Mouse (Mus musculus) erythroblast, embryonic 14.5 days (primary cell): ENCODE results near the gene Ric8a.

ENCODE experiments used
- GATA1 ChIP-seq: IDR thresholded peaks from 2 replicates; pipeline ENCODE4 v1.6.1; 2012; ENCODE audit warnings: low read length, inconsistent platforms, mixed read lengths
- TAL1 ChIP-seq: IDR thresholded peaks from 3 replicates; pipeline ENCODE4 v1.6.1; 2012; ENCODE audit warnings: low read length, inconsistent platforms, mixed read lengths

GRCm38 (mm10) chr7:140835758-140836087 is 21.0 kb upstream of the Ric8a start:
- TF ChIP-seq GATA1, result no peak
- TF ChIP-seq TAL1, result no peak
